Mouse (Mus musculus): ENCODE measurements at regions not wholly inside any gene's neighbourhood (a gene's known extent, or its start where the extent isn't known, plus 50 kb on each side); places are given as distances from the start of the nearest gene placed in this dataset.

GRCm38 (mm10) chr10:42131798-42132197, 113.6 kb upstream of the Armc2 start:
- no peak for DNase-seq

DNA sequence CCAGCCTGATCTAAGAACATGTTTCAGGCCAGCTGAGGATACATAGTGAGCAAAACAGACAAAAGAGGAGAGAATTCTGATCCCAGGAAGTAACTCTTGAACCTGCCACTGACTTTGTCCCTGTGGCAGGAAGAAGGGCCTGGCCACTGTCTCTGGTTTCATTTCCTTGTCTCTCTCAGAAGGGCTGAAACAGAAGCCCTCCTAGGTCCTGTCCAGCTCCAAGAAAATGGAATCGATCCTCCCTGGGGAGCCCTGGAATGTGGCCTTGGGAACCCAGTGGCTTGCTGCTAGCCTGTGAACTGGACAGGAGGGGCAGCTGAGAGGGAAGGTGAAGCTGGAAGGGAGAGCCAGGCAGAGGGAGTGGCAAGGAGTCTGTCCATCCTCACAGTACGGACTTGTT, 113.1 kb upstream of the Armc2 start:
- DNase-seq, result no peak

DNA sequence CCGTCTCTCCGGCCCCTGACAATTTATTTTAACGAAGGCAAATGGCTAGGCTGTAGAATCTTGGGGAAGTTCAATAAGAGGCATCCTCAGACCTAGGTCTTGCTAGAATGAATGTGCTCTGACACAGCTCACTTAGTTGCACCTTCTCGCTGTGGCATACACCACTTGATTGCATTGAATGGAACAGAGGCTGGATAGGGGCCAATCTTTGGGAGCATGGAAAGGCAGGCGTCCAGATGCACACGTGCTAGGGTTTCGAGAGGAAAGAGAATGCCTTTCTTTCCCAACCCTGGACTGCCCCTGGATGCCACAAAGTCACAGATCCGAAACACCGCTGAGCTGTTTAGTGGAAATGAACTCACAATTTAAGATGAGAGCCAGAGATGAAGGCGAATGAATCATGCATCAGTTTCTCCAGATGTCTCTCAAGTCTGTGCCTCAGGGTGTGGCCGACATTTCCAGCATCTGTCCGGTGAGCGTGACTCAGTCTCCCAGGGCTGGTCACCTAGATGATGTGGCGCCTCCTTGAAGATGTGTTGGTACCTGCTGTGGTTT, 109.7 kb upstream of the Armc2 start:
- no peak for DNase-seq

DNA sequence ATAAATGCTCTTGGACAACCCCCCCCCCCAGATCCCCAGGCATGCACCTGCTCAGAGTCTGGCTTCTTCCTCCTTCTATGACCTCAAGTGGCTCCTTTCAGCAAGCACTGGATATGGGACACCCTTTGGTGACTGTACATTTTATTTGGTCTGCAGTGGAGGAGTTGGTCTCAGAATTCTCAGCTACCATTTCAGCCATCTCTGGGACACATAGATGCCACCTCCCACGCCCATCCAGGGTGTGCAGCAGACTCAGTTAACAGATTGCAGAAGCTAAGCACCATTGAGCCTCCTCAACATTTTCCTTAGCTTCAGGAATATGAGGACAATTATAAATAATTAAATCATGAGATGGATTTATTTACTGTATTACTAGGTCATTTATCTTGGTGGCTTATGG, 108.6 kb upstream of the Armc2 start:
- DNase-seq, result no peak

DNA sequence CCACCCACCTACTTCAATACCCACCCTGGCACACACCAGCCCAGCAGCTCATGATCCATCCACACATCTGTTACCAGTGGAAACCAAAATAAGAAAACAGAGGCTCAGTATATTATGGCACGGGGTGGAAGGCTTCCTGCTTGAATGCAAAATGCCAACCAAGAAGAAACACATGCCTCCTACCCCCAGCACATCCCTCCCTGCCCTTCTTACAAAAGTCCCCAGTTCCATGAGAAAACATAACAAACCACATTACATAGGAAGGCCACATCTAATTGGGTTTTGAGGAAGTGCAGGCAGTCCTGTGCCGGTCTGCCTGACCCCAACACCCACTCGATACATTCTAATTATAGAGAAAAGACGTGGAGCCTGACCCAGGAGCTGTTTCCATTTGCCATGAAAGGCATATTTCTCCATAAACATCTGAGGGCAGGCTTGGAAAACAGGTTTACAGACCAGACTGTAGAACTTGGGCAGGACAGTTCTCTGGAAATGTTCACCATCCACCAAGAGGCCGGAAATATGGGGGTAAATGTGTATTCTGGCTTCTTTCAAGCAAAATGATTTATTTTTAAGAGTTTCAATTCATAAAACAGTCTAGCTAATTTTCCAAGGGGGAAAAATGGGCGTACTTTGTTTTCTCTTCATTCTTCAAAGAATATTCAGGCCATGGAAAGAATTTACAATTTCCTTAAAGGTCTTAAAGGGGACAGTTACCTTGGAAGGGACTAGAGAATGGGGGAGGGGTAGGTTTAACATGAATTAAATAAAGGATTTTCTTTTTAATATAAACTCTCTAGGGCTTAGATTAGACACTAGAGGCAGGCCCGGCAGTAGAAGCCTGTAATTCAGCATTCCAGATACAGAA, 104.8 kb upstream of the Armc2 start:
- no peak for DNase-seq

- DNase-seq, result no peak
Measured at GRCm38 (mm10) chr10:42121984-42122383, 103.7 kb upstream of the Armc2 start.

DNA sequence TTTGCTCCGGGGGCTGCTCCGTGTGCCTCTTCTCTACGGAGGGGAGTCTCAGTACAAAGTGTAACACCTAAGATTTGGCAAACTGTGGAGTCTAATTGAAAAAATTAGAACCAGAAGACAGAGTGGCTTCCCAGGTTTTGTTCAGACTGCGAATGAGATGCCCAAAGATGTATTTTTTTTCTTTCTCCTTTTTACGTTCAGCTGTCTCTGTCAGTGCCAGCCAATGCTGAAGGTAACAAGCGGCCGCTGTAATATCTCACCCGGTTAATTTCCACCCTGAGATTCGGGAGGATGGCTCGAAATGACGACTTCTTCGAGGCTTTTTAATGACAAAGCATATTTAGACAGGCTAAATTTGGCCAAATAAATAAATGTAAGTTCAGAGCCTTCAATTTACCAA, 101.1 kb upstream of the Armc2 start:
- DNase-seq, result no peak

- peak; percentile 18 for DNase-seq
Measured at GRCm38 (mm10) chr10:42118361-42119188, 100.3 kb upstream of the Armc2 start.

DNA sequence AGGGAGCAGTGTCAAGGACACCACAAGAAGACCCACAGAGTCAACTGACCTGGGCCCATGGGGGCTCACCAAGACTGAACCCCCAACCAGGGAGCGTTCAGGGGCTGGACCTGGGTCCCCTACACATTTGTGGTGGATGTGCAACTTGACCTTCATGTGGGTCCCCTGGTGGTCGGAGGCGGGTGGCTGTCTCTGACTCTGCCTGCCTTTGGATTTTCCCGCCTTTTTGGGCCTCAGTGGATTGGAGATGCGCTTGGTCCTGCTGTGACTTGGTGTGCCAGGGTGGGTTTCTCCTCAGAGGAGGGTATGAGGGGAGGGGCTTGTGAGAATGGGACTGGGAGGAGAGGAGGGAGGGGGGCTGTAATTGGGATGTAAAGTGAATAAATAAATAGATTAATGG, 99.3 kb upstream of the Armc2 start:
- no peak for DNase-seq

DNA sequence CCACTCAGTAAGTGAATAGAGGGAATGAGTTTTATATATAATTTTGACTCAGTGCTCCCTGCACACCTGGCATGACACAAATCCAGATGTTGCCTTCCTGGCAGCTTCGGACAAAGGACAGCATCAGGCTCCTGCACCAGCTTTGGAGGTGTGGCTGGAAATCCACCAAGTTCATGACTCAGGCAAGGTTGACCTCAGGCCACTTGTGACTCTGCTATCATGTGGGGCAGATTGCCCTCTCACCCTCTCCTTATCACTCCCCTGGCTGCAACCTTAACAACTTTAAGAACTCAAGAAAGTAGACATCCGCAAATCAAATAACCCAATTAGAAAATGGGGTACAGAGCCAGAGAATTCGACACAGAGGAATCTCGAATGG, 97.7 kb upstream of the Armc2 start:
- no peak for DNase-seq

DNA sequence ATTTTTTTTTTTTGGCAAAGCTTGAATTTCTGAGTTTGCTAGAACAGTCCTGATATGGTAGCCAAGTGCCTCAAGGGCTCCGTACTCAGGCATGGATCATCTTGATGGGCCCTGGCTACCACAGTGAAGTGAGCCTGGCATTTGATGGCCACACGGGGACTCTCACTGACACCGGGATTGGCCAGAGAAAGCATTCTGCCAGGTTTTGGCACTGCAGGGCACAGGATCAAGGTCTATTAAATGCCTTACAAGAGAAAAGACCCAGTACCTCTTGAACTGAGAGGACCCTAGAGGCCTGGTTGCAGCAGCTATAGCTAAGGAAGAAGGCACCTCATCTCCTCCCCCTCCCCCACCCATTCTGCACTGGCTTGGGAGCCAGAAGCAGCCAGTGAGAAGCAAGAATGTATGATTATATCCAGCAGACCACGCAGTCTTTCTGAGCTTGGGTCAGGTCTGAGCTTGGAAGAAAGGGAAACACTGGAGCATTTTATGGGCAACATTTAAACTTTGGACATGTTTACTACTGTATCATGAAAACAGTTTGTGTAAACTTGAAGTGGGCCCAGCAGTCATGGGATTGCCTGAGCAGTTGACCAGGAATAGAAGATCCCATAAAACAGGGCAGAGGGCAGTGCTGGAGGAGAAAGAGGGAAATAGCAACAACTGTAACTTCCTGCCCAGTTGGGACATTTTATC, 97.1 kb upstream of the Armc2 start:
- no peak for DNase-seq

DNA sequence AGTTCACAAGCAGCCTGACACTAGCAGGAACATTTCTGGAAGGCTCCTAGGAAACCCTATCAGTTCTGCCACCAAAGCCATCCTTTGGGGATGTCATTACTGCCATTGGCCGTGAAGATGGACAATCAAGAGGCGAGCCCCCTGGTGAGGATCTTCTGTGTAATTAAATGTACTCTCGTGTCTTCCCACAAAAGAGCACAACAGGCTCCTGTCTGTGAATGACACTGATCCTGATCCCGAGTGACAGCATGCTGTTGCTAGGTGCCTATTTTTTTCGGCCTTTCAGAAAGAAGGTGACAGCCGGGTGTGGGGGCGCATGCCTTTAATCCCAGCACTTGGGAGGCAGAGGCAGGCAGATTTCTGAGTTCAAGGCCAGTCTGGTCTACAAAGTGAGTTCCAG, 92.5 kb upstream of the Armc2 start:
- DNase-seq, result no peak

- DNase-seq, result no peak
Measured at GRCm38 (mm10) chr10:42108294-42109014, 90.2 kb upstream of the Armc2 start.

GRCm38 (mm10) chr10:42107437-42108293, 89.4 kb upstream of the Armc2 start:
- no peak for DNase-seq

- DNase-seq, result no peak
Measured at GRCm38 (mm10) chr10:42106611-42107010, 88.4 kb upstream of the Armc2 start.

- DNase-seq, result no peak
Measured at GRCm38 (mm10) chr10:42105083-42105482, 86.8 kb upstream of the Armc2 start.

- no peak for DNase-seq
Measured at GRCm38 (mm10) chr10:42102320-42102719, 84.1 kb upstream of the Armc2 start.

DNA sequence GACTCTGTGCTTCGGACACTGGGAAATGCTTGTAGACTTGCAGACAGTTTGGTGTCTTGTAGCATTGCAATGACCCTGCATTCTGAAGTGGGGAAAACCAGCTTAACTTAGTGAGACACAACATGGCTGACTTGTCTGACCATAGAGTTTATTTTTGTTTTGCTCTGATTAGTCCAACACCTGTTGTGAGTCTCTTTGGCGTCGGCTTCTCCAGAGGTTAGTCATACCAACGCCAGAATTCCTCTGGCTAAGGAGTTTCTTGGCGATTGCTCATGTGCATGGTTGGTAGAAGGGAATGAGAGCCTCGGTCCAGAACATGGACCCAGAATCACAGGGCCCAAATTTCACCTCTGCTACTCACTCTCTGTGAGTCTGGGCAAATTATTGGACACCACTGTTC, 82.9 kb upstream of the Armc2 start:
- no peak for DNase-seq

- no peak for DNase-seq
Measured at GRCm38 (mm10) chr10:42096924-42097323, 78.7 kb upstream of the Armc2 start.

GRCm38 (mm10) chr10:42095986-42096385, 77.7 kb upstream of the Armc2 start:
- no peak for DNase-seq

DNA sequence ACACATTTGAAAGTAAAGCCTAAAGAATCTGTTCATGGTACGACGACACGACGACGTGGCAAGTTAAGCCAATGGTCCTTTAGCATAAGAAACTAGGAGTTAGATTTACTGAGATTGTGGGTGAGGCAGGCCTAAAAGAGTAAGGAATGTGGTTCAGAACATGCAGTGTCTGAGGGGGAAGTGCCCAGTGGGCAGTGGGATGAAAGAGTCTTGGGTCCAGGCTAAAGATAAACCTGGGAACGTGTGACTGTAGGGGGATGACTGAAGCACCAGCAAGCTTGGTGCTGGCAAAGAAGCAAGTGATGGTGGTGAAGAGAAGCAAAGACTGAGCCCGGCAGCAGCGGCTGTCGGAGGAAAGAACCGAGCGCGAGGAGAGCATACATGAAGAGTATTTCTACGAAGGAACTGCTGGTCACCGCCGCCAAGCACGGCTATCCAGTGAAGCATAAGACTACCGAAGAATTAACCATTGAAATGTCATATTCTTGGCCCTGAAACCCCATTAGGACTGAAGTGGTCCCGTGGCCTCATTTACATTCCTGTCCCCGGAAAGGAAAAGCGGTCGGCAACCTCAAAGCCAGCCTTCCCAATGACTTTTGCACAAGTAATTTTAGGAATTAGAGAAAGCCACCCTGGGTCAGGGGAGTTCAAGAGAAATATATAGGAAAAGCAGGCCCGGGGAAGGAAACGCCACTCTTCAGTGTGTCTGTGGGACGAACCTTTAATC, 76.2 kb upstream of the Armc2 start:
- DNase-seq, result no peak

All from layer of hippocampus, adult 9-11 months (tissue).